Mouse (Mus musculus): ENCODE measurements around the gene Pde4a.
"Not testable (repeated sequence)": the region's sequence is repeated elsewhere in the genome, so short reads cannot be mapped to it uniquely, and the experiment has no call there.

The Pde4a gene

GRCm38 (mm10) chr9:21183905-21184413 is 18.4 kb downstream of the Pde4a start:
- no peak for DNase-seq (ENCODE audit: low read depth)

- no peak for DNase-seq (ENCODE audit: low read depth)
Observed at GRCm38 (mm10) chr9:21184733-21185132, 19.2 kb downstream of the Pde4a start.

GRCm38 (mm10) chr9:21185436-21185835 is 19.9 kb downstream of the Pde4a start:
- no peak for DNase-seq (ENCODE audit: low read depth)

- no peak for DNase-seq (ENCODE audit: low read depth)
Observed at GRCm38 (mm10) chr9:21189905-21190304, 24.4 kb downstream of the Pde4a start.

- DNase-seq (ENCODE audit: low read depth): no peak
Observed at GRCm38 (mm10) chr9:21190670-21191069, 25.2 kb downstream of the Pde4a start.

- DNase-seq (ENCODE audit: low read depth): no peak
Observed at GRCm38 (mm10) chr9:21193786-21194185, 28.3 kb downstream of the Pde4a start.

GRCm38 (mm10) chr9:21194787-21195493 is 29.4 kb downstream of the Pde4a start:
- no peak for DNase-seq (ENCODE audit: low read depth)

GRCm38 (mm10) chr9:21195736-21196505 is 30.4 kb downstream of the Pde4a start:
- not testable (repeated sequence) for DNase-seq (ENCODE audit: low read depth)

GRCm38 (mm10) chr9:21196521-21197433 is 31.3 kb downstream of the Pde4a start:
- DNase-seq (ENCODE audit: low read depth): no peak

GRCm38 (mm10) chr9:21197981-21198380 is 32.5 kb downstream of the Pde4a start:
- no peak for DNase-seq (ENCODE audit: low read depth)

GRCm38 (mm10) chr9:21198960-21199359 is 33.4 kb downstream of the Pde4a start:
- no peak for DNase-seq (ENCODE audit: low read depth)

- no peak for DNase-seq (ENCODE audit: low read depth)
Observed at GRCm38 (mm10) chr9:21204156-21204527, 38.6 kb downstream of the Pde4a start.

- DNase-seq (ENCODE audit: low read depth): no peak
Observed at GRCm38 (mm10) chr9:21204528-21205272, 39.2 kb downstream of the Pde4a start.

- no peak for DNase-seq (ENCODE audit: low read depth)
Observed at GRCm38 (mm10) chr9:21206848-21207247, 41.3 kb downstream of the Pde4a start.

GRCm38 (mm10) chr9:21208626-21209025 is 43.1 kb downstream of the Pde4a start:
- no peak for DNase-seq (ENCODE audit: low read depth)

- DNase-seq (ENCODE audit: low read depth): no peak
Observed at GRCm38 (mm10) chr9:21210821-21211220, 45.3 kb downstream of the Pde4a start.

GRCm38 (mm10) chr9:21211624-21212023 is 46.1 kb downstream of the Pde4a start:
- no peak for DNase-seq (ENCODE audit: low read depth)

GRCm38 (mm10) chr9:21213617-21214190 is 48.2 kb downstream of the Pde4a start:
- no peak for DNase-seq (ENCODE audit: low read depth)

- no peak for DNase-seq (ENCODE audit: low read depth)
Observed at GRCm38 (mm10) chr9:21216050-21216841, 50.7 kb downstream of the Pde4a start.

- DNase-seq (ENCODE audit: low read depth): no peak
Observed at GRCm38 (mm10) chr9:21219820-21220219, 54.3 kb downstream of the Pde4a start.

All from fibroblast of lung, adult 2 months (primary cell).